Mouse (Mus musculus): ENCODE measurements around the gene Phb2. TPM values are rescaled to one million over a fixed set of nuclear protein-coding genes. Genes with fewer than 3 reads are reported as not detected.

Phb2 gene
- polyA plus RNA-seq, 1 experiment from 2014 or later, result 335 TPM

MicroRNA genes within 50 kb of the gene (microRNA counts, 519-probe panel; counts per million panel counts)
- microRNA mmu-miR-141, result 32.2 counts per million
- 2,986 counts per million, percentile 12 among the panel's probes with 10 or more counts for microRNA mmu-miR-200c

Small RNA genes lying within 50 kb of the gene (microRNA-seq; reads per million reads assigned to microRNA genes)
- gene Mir141 (ENCODE audit: borderline number of aligned reads), result 55.8 reads per million, percentile 59 among the genes with 10 or more reads in this experiment
- 448 reads per million, percentile 79 among the genes with 10 or more reads in this experiment for gene Mir200c (ENCODE audit: borderline number of aligned reads)

Other genes starting within 250 kb of the Phb2 start
- 1.6 and 1.8 TPM in 2 replicates for gene Clstn3, start 247.5 kb upstream of the Phb2 start, polyA plus RNA-seq (2014; fragmentation: Nextera tagmentation; extraction: Ambion mirVana)
- 0.16 and 0.35 TPM in 2 replicates for gene C1rl, start 219.2 kb upstream of the Phb2 start, polyA plus RNA-seq (2014; fragmentation: Nextera tagmentation; extraction: Ambion mirVana)
- gene C1ra, start 199.9 kb upstream of the Phb2 start, polyA plus RNA-seq (2014; fragmentation: Nextera tagmentation; extraction: Ambion mirVana), result 0.09 and 0.21 TPM in 2 replicates
- 0.26 TPM in 1 of 2 replicates, not detected in the other for gene C1s1, start 170.0 kb upstream of the Phb2 start, polyA plus RNA-seq (2014; fragmentation: Nextera tagmentation; extraction: Ambion mirVana)
- gene C1rb, start 142.0 kb upstream of the Phb2 start, polyA plus RNA-seq (2014; fragmentation: Nextera tagmentation; extraction: Ambion mirVana), result not detected in 2 replicates
- gene C1s2, start 76.3 kb upstream of the Phb2 start, polyA plus RNA-seq (2014; fragmentation: Nextera tagmentation; extraction: Ambion mirVana), result not detected in 2 replicates
- gene Lpcat3, start 49.3 kb upstream of the Phb2 start, polyA plus RNA-seq (2014; fragmentation: Nextera tagmentation; extraction: Ambion mirVana), result 35.5 and 41.1 TPM in 2 replicates
- gene Emg1, start 158 bp upstream of the Phb2 start, polyA plus RNA-seq (2014; fragmentation: Nextera tagmentation; extraction: Ambion mirVana), result 139 and 148 TPM in 2 replicates
- gene Ptpn6, start 26.4 kb downstream of the Phb2 start, polyA plus RNA-seq (2014; fragmentation: Nextera tagmentation; extraction: Ambion mirVana), result 4.8 and 6.9 TPM in 2 replicates
- gene Grcc10, start 29.0 kb downstream of the Phb2 start, polyA plus RNA-seq (2014; fragmentation: Nextera tagmentation; extraction: Ambion mirVana), result 352 and 380 TPM in 2 replicates
- gene Gm45234, start 43.7 kb downstream of the Phb2 start, polyA plus RNA-seq (2014; fragmentation: Nextera tagmentation; extraction: Ambion mirVana), result not detected in 2 replicates
- gene Atn1, start 44.2 kb downstream of the Phb2 start, polyA plus RNA-seq (2014; fragmentation: Nextera tagmentation; extraction: Ambion mirVana), result 7.4 and 9.5 TPM in 2 replicates
- 5.3 TPM in 2 replicates for gene Eno2, start 57.3 kb downstream of the Phb2 start, polyA plus RNA-seq (2014; fragmentation: Nextera tagmentation; extraction: Ambion mirVana)
- gene Lrrc23, start 67.4 kb downstream of the Phb2 start, polyA plus RNA-seq (2014; fragmentation: Nextera tagmentation; extraction: Ambion mirVana), result not detected in 2 replicates
- gene Spsb2, start 96.3 kb downstream of the Phb2 start, polyA plus RNA-seq (2014; fragmentation: Nextera tagmentation; extraction: Ambion mirVana), result 4.5 and 6.6 TPM in 2 replicates
- 1,419 and 1,543 TPM in 2 replicates for gene Tpi1, start 102.0 kb downstream of the Phb2 start, polyA plus RNA-seq (2014; fragmentation: Nextera tagmentation; extraction: Ambion mirVana)
- 87.3 and 98.3 TPM in 2 replicates for gene Usp5, start 117.1 kb downstream of the Phb2 start, polyA plus RNA-seq (2014; fragmentation: Nextera tagmentation; extraction: Ambion mirVana)
- gene Cdca3, start 117.2 kb downstream of the Phb2 start, polyA plus RNA-seq (2014; fragmentation: Nextera tagmentation; extraction: Ambion mirVana), result 137 and 153 TPM in 2 replicates
- gene Gnb3, start 127.9 kb downstream of the Phb2 start, polyA plus RNA-seq (2014; fragmentation: Nextera tagmentation; extraction: Ambion mirVana), result 5.4 and 6.6 TPM in 2 replicates
- 13.8 and 15.8 TPM in 2 replicates for gene P3h3, start 145.4 kb downstream of the Phb2 start, polyA plus RNA-seq (2014; fragmentation: Nextera tagmentation; extraction: Ambion mirVana)
- gene Gpr162, start 151.6 kb downstream of the Phb2 start, polyA plus RNA-seq (2014; fragmentation: Nextera tagmentation; extraction: Ambion mirVana), result 0.69 and 0.80 TPM in 2 replicates
- gene Cd4, start 175.9 kb downstream of the Phb2 start, polyA plus RNA-seq (2014; fragmentation: Nextera tagmentation; extraction: Ambion mirVana), result not detected in 2 replicates
- gene Lag3, start 199.4 kb downstream of the Phb2 start, polyA plus RNA-seq (2014; fragmentation: Nextera tagmentation; extraction: Ambion mirVana), result 1.1 and 1.3 TPM in 2 replicates
- gene Ptms, start 207.8 kb downstream of the Phb2 start, polyA plus RNA-seq (2014; fragmentation: Nextera tagmentation; extraction: Ambion mirVana), result 138 and 158 TPM in 2 replicates
- gene Mlf2, start 219.1 kb downstream of the Phb2 start, polyA plus RNA-seq (2014; fragmentation: Nextera tagmentation; extraction: Ambion mirVana), result 326 and 347 TPM in 2 replicates